Mouse (Mus musculus): ENCODE data around the gene Prr7.

Gene Prr7

GRCm38 (mm10) chr13:55504390-55504789 is 40.3 kb downstream of the Prr7 start:
- CTCF ChIA-PET = no interaction called here

- CTCF ChIA-PET = no interaction called here
Measured at GRCm38 (mm10) chr13:55505810-55506209, 41.7 kb downstream of the Prr7 start.

GRCm38 (mm10) chr13:55506697-55507096 is 42.6 kb downstream of the Prr7 start:
- CTCF ChIA-PET = no interaction called here

- CTCF ChIA-PET = no interaction called here
Measured at GRCm38 (mm10) chr13:55507877-55508276, 43.8 kb downstream of the Prr7 start.

GRCm38 (mm10) chr13:55508531-55508930 is 44.5 kb downstream of the Prr7 start:
- CTCF ChIA-PET = interaction anchor here (0.9 kb wide), 1 partner anchor 12 kb away, joined by 3 read pairs; no protein-coding TSS in a partner anchor

- CTCF ChIA-PET = no interaction called here
Measured at GRCm38 (mm10) chr13:55510332-55510667, 46.2 kb downstream of the Prr7 start.

GRCm38 (mm10) chr13:55510668-55511491 is 46.8 kb downstream of the Prr7 start:
- CTCF ChIA-PET = no interaction called here

GRCm38 (mm10) chr13:55511492-55511861 is 47.4 kb downstream of the Prr7 start:
- CTCF ChIA-PET = no interaction called here

GRCm38 (mm10) chr13:55512379-55513031 is 48.4 kb downstream of the Prr7 start:
- CTCF ChIA-PET = no interaction called here

GRCm38 (mm10) chr13:55513111-55513748 is 49.2 kb downstream of the Prr7 start, which contains the start of gene Pdlim7:
TSS of gene Pdlim7 (minus strand) at chr13:55513676.
- CTCF ChIA-PET = interaction anchor here (1.0 kb wide), 1 partner anchor 107 kb away, joined by 3 read pairs; no protein-coding TSS in a partner anchor

GRCm38 (mm10) chr13:55513828-55514227 is 49.8 kb downstream of the Prr7 start:
- CTCF ChIA-PET = interaction anchor here (0.5 to 1.3 kb wide), 5 partner anchors 44 to 108 kb away, joined by 3 to 9 read pairs (median 5); no protein-coding TSS in a partner anchor

GRCm38 (mm10) chr13:55516955-55517354 is 52.9 kb downstream of the Prr7 start:
- CTCF ChIA-PET = interaction anchor here (0.7 kb wide), 2 partner anchors 30 to 77 kb away, joined by 3 read pairs; no protein-coding TSS in a partner anchor

- CTCF ChIA-PET = interaction anchor here (0.7 to 2.2 kb wide), 2 partner anchors 14 to 172 kb away, joined by 3 to 7 read pairs; no protein-coding TSS in a partner anchor
Measured at GRCm38 (mm10) chr13:55519606-55520005, 55.5 kb downstream of the Prr7 start.

GRCm38 (mm10) chr13:55522730-55523129 is 58.7 kb downstream of the Prr7 start:
- CTCF ChIA-PET = no interaction called here
